Mouse (Mus musculus): Measurements from ENCODE around the gene Phxr2. TPM values are rescaled to one million over a fixed set of nuclear protein-coding genes. Genes with fewer than 3 reads are reported as not detected.
"Not testable (repeated sequence)": the region's sequence is repeated elsewhere in the genome, so short reads cannot be mapped to it uniquely, and the experiment has no call there.

The Phxr2 gene
- total RNA-seq (2021) = not detected
- long read RNA-seq, experiment 1 = 0 reads
- long read RNA-seq, experiment 2 = 0 reads

DNA sequence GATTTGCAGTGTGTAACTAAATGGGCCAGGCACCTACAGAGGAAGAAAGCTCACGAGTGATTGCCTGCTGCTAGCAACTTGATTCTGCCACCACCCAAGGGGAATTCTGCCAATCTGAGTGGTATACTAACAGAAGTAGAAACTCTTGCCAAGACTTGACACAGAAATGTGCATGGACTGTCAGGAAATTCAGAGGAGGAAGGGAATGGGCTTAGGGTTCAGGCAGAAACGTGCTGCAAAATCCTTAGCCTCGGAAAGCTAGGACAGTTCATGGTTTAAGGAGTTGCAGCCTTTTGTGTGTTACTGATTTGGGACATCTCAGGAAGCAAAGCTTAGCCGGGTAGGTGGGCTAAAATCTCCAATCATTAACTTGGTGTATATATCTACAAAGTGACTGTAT lies at the start of gene Phxr2:
Gene Phxr2 (minus strand): TSS at position 101 of the 400 bp plus-strand sequence.
- no peak for DNase-seq (ENCODE audit: low spot score in 2 of 2)
- intact Hi-C loops (cut with DNase I) = no loop called here

DNA sequence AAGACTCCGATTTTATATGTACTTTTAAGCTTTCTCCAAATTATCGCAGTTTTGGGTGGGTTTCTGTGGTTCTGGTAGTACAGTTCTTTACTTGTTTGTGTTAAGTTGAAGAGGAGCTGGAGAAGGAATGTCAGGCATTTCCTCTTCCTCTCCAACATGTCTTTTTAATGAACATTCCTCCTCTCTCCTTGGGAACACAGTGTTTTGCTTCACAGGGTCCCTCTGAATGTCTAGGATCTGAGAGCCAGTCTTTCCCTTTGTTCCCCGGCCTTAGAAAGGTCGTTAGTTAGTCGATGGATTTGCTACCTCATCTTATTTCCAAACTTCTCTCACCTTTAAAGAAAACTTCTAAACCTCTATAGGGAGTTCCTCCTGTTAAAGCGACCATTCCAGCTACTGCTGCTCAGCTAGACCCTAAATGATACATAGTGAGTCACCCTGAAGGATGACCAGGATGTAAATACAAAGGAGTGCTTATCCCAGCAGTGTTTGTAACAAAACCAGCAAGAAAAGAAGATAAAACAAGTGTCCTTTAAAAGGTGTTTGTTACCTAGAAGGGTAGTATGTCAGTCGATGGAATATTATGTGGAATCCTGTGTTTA lies 46.9 kb upstream of the Phxr2 start:
- no peak for DNase-seq (ENCODE audit: low spot score in 2 of 2)
- intact Hi-C loops (cut with DNase I) = no loop called here

DNA sequence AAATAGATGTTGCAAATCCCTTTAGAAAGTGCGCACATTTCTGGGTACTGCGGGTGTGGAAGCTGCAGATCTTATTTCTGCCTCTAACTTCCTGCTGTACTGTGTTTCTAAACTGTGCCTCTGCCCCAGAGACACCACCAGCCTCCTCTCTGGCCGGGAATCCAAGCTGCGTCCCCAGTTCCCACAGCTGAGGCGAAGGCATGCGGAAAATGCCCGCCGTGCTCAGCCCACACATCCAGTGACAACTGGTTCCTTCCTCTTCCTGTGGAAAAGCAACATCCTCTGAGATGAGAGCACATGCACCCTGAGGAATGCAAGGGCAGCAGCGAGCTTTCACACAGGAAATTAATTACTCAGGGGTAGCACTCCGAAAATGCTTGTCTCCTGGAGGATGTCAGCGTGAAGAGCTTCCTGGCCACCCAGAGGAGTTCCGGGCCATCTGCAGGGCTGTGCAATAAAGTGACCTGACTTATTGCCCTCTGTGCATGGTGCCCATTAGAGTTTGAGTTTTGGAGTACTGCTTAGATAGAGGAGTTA lies 45.9 kb upstream of the Phxr2 start:
- intact Hi-C loops (cut with DNase I) = no loop called here
- DNase-seq (ENCODE audit: low spot score in 2 of 2) = peak in 1 of 2 experiments; percentile 53

DNA sequence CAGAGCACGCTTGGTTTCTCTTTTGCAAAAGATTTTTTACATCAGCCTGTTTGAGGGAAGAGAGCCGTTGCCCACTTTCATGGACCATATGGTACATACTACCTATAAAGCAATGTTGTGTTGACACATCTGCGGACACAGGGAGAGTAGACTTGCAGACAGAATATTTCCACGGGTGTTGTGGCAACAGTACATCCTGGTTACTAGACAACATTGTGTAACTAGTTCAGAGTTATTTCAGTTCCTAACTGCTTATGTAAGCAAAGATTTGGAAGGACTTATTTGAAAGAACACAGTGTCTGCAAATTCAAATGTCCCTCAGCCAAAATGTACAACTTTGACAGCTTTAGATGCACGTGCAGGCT lies 43.6 kb upstream of the Phxr2 start:
- intact Hi-C loops (cut with DNase I) = loop anchor here (2.0 to 10.0 kb wide), 3 partner anchors 93 to 295 kb away; partner anchors contain the start of gene Dusp6
- peak; percentile 33 to 74 for DNase-seq (ENCODE audit: low spot score in 2 of 2)

DNA sequence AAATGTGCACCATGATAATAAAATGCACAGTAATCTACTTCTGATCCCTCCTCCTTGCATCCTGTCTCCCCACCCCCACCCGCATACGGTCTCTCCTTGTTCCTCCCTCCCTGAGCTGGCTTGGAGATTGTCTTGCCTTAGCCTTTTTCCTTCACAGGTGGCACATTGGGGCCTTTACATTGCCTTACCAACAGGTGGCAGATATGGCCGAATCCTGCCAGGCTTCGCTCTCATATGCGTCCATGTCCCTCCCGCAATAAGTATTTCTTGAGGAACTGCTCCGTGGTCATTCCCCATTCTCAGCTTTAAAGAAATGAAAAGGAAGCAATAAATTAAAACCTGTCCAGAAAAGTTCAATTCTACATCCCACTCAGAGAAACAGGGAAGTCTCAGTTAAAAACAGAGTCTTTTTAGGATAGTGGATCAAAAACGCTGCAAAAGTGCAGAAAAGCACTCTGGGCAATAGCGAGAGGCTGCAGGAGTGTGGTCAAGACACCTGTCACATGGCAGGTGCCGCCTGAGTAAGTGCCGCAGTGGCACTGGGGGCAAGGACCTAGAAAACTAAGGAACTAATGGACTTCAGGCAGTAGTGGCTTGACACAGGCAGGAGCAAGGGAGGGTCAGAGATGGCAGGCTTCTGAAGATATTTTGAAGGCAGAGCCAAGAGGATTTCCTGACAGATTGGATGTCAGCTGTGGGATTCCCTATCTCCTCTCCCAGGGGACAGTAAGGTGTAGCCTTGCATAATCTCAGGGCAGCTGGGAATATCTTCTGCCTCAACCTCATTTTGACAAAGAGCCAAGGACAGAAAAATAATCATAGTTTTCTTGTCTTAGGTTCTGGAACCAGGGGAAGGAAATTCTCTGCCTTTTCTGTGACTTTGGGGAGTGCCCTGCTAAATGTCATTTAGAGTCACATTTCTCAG lies 43.0 kb upstream of the Phxr2 start:
- peak in 1 of 2 experiments; percentile 41 for DNase-seq (ENCODE audit: low spot score in 2 of 2)

DNA sequence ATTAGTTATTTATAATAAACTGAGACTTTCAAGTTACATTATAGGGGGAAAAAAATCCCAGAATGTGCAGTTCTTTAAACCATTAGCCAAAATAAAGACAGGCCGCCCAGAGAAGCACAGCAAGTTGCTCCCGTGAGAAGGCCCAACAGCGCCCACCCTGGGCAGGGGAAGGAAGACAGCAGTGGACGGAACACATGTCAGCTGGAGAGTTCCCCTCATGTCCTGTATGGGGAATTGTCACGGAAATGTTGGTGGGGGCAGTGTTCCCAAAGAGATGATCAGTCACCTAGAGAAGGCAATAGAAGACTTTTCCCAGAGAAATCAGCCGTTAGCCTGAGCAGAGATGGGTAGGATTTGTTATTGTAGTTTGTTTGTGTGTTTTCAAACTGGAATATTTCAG lies 42.3 kb upstream of the Phxr2 start:
- intact Hi-C loops (cut with DNase I) = loop anchor here (2.0 to 10.0 kb wide), 3 partner anchors 94 to 296 kb away; partner anchors contain the start of gene Dusp6

More for the DNA sequence above, 43.0 kb upstream of the Phxr2 start:
- intact Hi-C loops (cut with DNase I) = loop anchor here (2.0 to 10.0 kb wide), 3 partner anchors 94 to 296 kb away; partner anchors contain the start of gene Dusp6

DNA sequence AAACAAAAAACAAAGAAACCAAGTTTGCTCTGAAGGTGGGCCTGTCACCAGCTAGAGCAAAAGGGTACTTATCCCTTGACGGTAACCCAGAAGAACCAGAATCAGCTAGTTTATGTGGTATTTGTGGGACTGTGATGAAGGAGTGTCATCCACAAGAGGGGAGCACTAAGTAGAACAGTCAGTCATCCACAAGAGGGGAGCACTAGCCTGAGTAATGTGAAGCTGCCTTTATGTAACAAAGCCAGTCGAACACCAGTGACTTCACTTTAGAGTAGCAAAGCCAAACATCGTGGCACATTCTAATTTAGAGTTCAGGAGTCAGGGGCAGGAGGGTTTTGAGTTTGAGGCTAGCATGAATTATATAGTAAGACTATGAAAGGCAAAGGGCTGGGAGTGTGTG lies 40.3 kb upstream of the Phxr2 start:
- intact Hi-C loops (cut with DNase I) = loop anchor here (1.0 to 10.0 kb wide), 4 partner anchors 238 to 450 kb away; no protein-coding TSS in a partner anchor
- DNase-seq (ENCODE audit: low spot score in 2 of 2) = peak in 1 of 2 experiments; percentile 48

More for the DNA sequence above, 42.3 kb upstream of the Phxr2 start:
- no peak for DNase-seq (ENCODE audit: low spot score in 2 of 2)

DNA sequence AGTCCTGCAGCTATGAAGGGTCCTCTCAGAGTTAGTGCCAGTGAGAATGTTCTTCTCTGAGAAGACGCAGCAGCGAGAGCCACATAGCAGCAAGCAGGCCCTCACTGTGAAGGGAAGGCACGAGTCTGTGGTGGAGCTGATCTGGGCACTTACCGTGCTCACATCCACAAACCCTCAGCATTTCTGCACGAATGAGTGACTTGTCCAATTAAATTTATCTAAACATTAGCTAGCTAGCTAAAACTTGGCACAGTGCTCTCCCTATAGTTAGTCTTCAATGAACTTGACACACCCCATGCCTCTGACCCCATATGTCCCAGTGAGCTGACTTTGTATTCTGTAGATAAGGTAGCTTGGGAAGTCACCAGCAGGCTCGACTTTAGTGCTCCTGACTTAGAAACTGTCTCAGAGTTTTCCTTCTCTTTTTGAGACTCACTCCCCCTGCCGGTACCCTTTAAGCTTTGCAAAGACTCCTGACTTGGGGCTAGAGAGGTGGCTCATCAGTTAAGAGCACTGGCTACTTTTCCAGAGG lies 39.7 kb upstream of the Phxr2 start:
- intact Hi-C loops (cut with DNase I) = loop anchor here (1.0 to 10.0 kb wide), 4 partner anchors 239 to 450 kb away; no protein-coding TSS in a partner anchor
- no peak for DNase-seq (ENCODE audit: low spot score in 2 of 2)

DNA sequence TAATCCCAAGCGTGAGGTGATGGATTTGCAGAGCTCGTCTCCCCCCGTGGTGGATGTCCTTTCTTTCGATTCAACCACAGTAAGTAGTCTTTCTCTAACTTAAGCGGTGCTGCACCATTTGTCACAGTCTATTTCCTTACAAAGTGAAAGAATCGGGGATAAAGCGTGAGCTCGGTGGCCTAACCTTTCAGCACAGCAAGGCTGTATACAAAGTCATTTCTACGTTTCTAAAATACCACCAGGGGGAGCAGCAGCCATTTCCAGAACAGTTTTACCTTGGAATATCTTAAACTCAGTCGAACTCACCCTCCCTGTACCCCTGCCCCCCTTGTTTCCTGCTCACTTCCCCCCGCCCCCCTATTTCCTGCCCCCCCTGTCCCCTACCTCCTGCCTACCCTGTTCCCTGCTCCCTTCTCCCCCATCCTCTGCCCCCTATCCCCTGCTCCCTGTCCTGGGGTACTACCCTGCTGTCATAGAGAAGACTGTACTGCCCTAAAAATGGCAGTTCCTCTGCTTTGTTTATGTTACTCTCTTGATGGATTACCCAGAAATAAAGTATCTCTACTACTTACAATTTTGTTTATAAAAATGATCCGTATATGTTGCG lies 38.8 kb upstream of the Phxr2 start:
- peak; percentile 18 to 57 for DNase-seq (ENCODE audit: low spot score in 2 of 2)

DNA sequence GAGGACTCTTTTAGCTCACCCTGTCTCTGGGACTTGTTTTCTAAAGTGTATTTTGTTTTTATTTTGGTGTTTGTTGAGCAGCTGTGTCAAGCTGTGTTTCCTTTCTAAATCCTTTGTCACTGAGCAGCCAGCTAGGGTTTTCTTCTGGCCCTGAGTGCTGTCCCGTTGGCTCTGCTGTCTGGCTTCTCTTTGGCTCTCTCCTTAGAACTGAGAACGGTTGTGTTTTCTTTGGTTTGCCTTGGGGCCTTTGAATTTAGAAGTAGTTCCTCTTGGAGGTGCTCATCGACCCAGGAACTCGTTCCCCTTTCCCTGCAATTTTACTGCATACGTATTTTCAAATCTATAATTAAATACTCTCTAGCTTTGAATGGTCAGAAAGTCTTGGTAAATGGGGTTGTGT lies 36.9 kb upstream of the Phxr2 start:
- no peak for DNase-seq (ENCODE audit: low spot score in 2 of 2)

More for the DNA sequence above, 38.8 kb upstream of the Phxr2 start:
- intact Hi-C loops (cut with DNase I) = loop anchor here (5.0 to 10.0 kb wide), 3 partner anchors 58 to 300 kb away; partner anchors contain the start of genes Galnt4 and Poc1b

DNA sequence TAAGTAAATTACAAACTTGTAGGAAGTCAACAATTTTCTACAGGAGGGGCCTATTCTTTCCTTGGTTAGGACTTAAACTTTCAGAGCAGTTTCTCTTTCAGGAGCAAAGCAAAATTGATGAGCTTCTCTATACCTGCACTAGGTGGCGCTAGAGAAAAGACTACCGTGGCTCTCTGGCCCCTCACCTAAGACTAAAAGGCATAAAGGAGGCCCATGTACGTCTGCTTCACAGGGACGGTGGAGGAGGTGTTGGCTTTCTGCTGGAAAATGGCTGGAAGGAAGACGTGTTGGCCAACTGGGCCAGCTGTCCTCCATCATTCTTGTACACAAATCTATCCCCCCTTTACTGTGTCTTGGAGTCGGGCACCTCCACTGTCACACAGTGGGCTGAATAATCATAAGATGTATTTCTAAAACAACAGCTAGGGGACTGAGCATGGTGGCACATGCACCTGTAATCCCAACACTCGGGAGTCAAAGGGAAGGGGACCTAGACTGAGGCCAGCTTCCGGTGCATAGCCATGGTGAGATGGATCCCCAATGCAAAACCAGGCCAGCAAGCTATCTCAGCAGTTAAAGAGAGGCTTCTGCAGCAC lies 36.0 kb upstream of the Phxr2 start:
- intact Hi-C loops (cut with DNase I) = loop anchor here (5.0 to 10.0 kb wide), 3 partner anchors 55 to 303 kb away; partner anchors contain the start of genes Galnt4 and Poc1b
- DNase-seq (ENCODE audit: low spot score in 2 of 2) = peak; percentile 23 to 45

More for the DNA sequence above, 36.9 kb upstream of the Phxr2 start:
- intact Hi-C loops (cut with DNase I) = loop anchor here (5.0 to 10.0 kb wide), 3 partner anchors 56 to 302 kb away; partner anchors contain the start of genes Galnt4 and Poc1b

DNA sequence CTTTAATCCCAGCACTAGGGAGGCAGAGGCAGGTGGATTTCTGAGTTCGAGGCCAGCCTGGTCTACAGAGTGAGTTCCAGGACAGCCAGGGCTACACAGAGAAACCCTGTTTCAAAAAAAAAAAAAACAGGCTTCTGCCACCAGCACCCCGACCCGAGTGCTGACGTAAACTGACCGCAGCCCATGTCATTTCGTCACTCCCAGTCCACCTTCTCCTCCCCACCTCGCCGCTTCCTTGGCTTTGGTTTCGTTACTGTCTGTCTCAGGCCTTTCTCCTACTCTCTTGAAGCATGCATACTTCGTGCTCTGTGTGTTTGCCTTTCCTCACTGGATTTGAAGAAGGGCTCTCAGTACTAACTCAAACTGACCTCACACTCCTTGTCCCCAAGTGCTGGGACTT lies 31.6 kb upstream of the Phxr2 start:
- intact Hi-C loops (cut with DNase I); DNase-seq (ENCODE audit: low spot score in 2 of 2): not testable (repeated sequence)

DNA sequence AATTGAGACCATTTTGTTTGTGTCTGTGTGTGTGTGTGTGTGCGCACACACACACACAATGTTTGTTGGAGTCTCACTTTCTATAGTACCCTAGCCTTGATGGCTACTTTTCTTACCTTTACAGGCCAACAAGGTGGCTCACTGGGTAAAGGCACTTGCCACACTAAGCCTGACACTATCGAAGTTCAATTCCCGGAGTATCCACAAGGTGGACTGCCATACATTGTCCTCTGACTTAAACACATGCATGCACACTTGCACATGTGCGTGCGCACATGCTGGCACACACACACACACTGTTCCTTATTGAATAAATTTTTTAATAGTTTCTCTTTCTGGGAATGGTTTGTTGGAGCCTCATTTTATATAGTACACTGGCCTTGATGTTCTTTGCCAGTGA lies 30.7 kb upstream of the Phxr2 start:
- DNase-seq (ENCODE audit: low spot score in 2 of 2) = no peak
- intact Hi-C loops (cut with DNase I) = no loop called here

DNA sequence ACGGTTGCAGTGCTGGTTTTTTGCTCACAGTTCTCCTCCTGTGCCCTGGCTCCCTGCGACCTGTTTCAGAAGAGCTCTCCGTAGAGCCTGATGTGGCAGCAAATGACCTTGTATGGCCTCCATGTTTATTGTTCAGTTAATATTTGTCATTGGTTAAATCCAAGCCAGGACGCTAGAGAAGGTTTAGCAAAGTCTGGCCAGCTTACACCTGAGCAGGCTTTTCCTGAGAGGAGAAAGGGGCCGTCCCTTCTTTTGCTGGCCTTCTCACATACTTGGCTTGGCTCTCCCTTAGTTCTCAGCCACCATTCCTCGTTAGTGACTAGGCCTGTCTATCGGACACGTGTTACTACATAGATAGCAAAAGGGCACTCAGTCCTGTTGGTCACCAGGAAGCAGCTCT lies 28.5 kb upstream of the Phxr2 start:
- DNase-seq (ENCODE audit: low spot score in 2 of 2) = no peak
- intact Hi-C loops (cut with DNase I) = no loop called here

DNA sequence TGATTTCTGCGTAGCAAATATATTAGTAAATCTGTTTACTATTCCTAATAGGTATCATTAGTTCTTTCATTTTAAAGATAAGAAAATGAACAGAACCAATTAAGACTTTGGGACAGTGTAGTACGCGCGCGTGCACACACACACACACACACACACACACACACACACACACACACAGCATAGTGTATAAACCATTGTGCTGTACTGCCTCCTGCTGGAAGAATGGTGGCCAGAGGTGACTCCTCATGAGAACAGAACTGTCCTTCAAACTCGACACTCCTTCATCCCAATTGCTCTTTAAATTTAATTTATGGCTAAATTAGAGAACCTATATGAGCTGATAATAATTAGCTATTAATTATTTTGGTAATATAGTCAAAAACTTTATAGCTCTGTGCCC lies 25.9 kb upstream of the Phxr2 start:
- intact Hi-C loops (cut with DNase I) = no loop called here
- no peak for DNase-seq (ENCODE audit: low spot score in 2 of 2)

DNA sequence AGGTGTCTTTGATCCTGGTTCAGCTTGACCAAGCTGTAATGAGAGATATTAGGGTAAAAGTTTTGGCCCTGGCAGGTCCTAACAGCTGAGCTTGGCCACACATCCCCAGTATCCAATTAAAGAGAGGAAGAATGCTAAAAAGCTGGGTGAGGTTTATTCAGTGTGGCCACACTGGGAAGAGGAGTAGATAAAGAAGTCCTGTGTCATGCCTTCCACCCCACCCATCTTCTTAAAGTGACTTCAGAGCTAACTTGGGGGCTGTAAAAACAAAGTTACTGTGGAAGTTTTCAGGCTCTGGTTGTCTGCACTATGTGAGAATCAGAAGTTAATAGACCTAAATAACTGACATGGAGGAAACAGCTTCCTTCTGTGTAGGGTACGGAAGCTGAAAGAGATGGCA lies 25.5 kb upstream of the Phxr2 start:
- DNase-seq (ENCODE audit: low spot score in 2 of 2) = no peak
- intact Hi-C loops (cut with DNase I) = no loop called here

DNA sequence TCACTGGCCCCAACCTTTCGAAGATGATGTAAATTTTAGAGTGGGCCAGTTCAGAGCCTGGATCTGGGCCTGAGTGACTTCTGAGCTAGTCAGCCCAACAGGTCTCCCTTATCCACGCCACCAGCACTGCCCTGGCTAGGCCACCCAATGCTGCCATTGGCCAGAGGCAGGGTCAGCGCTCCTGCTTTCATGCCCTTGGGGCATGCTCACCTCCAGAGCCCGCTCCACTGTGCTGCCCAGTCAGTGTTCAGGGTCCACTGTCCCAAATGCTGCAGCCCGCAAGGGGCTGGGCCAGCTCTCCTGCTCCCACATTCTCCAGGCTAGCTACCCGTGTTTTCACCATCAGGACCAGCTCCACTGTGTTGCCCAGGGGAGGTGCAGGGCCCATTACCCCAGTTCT lies 23.9 kb upstream of the Phxr2 start:
- no peak for DNase-seq (ENCODE audit: low spot score in 2 of 2)
- intact Hi-C loops (cut with DNase I) = no loop called here

DNA sequence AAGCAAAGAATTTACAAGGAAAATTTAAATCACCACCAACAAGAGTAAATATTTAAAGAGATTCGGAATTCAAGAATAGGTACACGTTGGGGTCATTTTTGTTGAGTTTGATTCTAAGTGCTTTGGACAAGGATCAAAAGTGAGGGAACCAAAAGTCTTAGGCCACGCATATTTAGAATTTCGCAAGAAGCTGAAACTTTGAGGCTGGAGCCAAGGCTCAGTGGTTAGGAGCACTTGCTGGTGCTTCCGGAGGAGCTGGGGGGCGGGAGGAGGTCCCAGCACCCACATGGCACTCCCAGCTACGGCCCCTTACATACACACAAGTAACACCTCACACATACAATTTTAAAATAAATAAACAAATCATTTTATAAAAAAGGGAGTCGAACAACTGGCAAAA lies 20.5 kb upstream of the Phxr2 start:
- no peak for DNase-seq (ENCODE audit: low spot score in 2 of 2)

DNA sequence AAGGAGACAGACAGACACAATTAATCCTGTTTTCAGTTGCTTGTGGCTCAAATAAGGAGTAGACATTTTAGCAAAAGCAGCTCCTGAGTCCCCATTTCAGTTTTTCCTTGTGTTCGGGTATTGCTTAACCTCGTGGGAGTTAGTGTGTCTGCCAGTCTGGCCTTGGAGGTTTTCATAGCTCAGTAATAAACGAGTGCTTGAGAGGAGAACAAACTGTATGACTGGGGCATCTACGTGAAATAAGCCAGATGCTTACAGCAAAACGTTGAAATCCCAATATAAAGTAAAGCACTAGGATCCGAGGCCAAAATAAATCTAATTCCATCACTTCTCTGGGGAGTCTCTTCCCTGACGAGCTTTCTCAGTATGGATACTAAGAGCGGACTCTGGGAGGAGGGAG lies 19.5 kb upstream of the Phxr2 start:
- no peak for DNase-seq (ENCODE audit: low spot score in 2 of 2)
- intact Hi-C loops (cut with DNase I) = no loop called here

More for the DNA sequence above, 20.5 kb upstream of the Phxr2 start:
- intact Hi-C loops (cut with DNase I) = no loop called here

Data from left cerebral cortex, postnatal 14 days (tissue).